Mouse (Mus musculus) natural killer cell, adult 2 months (primary cell): ENCODE data around the gene 9930111J21Rik2.
"Not testable (repeated sequence)": the region's sequence is repeated elsewhere in the genome, so short reads cannot be mapped to it uniquely, and the experiment has no call there.

Source experiments
- DNase-seq, 2 experiments: peaks; one replicate each; pipeline ENCODE4 v3.0.0; 2022; ENCODE audit warnings: low spot score in 2 of 2

9930111J21Rik2 gene

DNA sequence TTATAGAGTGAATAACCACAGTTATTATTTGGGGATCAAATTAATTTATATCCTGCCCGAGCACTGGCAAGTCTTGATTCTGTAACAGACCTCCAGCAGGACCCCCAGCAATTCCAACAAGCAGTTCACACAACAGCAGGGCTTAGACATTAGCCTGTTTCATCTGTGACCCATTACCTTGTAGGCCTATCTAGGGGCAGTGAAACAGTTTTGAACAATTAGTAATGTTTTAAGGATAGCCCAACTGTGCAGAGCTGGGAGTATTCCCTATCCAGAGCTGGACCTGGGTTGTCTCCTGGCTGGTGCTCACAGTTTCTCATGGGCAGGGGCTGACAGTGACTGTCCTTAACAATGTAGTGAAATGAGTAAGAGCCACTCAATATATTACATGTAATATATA is 26.0 kb upstream of the 9930111J21Rik2 start:
- no peak for DNase-seq

DNA sequence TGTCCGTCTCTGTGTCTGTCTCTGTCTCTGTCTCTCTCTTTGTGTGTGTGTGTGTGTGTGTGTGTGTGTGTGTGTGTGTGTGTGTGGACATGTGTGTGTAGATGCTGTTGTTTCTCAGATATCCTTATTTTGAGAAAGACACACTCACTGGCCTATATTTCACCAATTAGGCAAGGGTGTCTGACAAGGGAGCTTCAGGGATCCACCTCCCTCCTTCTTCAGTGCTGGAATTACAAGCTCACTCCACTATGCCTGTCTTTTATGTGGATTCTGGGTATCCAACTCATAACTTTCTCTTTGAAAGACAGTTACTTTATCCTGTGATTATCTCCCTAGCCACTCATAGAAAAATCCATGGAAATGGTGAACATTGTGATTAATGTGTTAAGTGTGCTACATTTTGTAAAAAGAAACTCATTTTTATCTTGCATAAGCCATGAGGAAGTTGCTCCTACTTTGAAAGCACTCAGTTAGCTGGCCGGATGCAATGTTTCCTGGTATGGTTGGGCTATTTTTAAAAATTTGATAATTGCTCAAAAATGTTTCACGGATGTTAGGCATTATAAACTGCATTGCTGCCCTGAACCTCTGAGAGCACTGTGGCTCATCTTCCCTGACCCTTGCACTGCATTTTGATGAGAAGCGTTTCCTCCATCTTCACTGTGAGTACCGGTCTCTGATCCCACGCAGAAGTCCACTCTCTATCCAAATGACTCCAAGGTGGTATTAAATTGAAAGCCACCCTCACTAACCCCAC is 25.1 kb upstream of the 9930111J21Rik2 start, which contains the start of gene Ifi47:
TSS of gene Ifi47 (plus strand) at position 587 of the 757 bp plus-strand sequence.
- not testable (repeated sequence) for DNase-seq

GRCm38 (mm10) chr11:49068358-49068757 is 17.3 kb upstream of the 9930111J21Rik2 start:
- no peak for DNase-seq

DNA sequence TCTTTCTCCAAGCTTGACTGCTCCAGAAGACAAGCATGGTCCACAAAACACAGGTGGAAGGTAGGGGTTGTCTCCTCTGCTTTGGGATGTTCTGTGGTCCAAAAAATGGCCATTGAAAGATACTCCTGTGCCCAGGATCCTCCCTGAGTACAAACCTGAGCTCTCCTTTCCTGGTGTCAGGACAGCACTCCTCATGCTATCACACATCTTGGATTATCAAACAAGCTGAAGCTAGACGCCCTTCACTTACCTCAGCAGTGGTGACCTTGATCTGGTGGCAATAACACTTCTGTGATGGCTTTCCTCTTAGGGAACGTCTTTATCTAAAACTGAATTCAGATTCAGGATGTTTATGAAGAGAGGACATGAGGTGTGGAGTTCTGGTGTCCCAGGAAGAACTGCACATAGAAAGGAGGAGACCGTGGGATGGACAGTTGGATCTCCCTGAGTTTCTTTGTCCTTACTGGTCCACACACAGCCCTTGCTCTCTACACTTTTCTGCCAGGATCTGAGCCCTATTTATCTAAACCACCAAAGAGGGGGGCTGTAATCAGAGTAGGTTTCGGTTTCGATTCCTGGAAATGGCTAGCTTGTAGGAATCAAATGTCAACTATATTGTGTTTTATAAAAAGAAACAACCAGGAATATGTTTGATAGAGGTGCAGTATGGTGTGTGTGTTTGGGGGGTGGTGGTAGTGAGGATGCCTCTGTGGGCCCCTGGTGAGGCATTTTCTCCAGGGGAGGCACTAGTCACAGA is 12.8 kb upstream of the 9930111J21Rik2 start, which contains the start of gene Tgtp2:
TSS of gene Tgtp2 (minus strand) at position 494 of the 757 bp plus-strand sequence.
- DNase-seq = peak; percentile 41 to 57

GRCm38 (mm10) chr11:49061865-49062264 is 10.8 kb upstream of the 9930111J21Rik2 start:
- DNase-seq = not testable (repeated sequence)

DNA sequence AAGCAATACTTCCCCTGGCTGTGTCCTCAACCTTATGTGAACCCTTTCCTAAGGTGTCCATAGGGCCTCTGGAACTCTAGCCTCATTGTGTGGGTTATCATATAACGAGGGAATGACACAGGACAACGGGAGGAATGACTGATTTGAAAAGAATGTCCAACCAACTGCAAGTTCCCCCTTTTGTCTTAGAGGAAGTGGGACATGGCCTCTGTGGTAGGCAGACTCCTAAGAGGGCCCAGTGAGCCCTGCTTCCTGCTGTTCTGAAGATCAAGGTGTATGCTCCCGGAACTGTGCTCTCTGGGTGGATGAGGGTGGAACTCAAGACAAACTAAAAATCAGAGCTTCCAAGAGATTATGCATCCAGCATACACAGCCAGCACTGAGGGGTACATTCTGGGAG is 9.0 kb upstream of the 9930111J21Rik2 start:
- not testable (repeated sequence) for DNase-seq

DNA sequence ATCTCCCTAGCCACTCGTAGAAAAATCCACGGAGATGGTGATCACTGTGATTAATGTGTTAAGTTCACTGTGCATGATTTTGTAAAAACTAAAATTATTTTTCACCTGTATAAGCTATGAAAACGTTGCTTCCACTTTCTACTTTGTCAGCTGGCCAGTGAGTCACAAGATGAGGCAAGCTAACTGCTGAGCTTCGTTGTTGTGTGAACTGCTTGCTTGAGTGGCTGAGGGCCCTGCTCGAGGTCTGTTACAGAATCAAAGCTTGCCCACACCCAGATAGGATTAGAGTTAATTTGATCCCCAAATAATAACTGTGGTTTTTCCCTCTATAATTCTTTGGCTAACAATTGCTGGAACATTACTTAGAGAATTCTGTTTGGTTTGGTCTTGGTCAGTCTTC is 852 bp upstream of the 9930111J21Rik2 start:
- DNase-seq = not testable (repeated sequence)

DNA sequence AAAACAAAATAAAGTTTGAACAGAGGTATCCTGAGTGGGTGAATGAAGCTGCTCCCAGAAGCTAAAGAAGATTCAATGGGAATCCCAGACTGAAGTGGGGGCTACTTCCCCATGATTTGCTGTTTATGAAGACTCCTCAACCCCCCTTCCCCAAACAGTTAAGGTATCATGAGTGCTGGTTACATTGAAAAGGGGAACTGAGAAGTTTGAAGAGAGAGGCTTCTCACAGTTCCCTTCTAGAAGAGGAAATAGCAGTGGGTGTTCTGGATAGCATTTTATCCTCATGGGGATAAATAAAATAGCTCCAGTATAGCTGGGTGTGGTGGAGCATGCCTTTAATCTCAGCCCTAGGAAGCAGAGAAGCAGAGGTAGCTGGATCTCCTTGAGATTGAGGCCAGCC is 978 bp downstream of the 9930111J21Rik2 start:
- not testable (repeated sequence) for DNase-seq

DNA sequence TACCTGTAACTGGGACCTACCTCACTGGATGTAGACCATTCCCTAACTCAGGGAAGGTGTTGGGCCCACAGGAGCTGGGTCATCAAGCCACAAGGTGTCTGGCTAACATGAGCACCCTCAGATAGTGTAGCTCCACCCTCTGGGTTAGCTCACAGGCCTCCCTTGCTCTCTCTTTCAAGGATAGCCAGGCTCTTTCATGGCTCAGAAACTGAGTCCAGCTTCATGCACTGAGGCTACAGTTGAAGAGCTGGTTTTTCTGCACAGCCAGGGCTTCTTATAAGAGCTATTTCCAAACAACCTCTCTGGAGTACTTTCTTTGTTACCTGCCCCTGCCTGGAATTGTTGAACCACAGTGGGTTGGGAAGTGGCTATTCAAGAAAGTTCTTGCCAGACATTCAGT is 39.0 kb downstream of the 9930111J21Rik2 start:
- DNase-seq = not testable (repeated sequence)

DNA sequence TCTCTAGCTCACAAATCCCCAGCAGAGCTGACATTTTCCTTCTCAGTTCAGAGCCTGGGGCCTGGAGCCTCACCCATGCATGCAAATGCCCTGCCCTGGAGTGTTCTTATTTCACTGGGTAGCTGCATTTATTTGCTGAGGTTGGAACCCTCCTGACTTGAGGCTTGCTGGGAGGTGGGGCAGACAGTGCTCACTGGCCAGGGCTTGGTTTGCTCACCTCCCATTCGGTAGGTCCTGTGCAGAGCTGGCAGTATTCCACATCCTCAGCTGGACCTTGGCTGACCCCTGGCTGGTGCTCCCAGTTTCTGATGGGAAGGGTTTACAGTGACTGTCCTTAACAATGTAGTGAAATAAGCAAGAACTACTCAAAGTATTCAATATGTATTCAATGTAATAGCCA is 44.3 kb downstream of the 9930111J21Rik2 start:
- not testable (repeated sequence) for DNase-seq

- not testable (repeated sequence) for DNase-seq
Observed at GRCm38 (mm10) chr11:49006317-49006716, 44.7 kb downstream of the 9930111J21Rik2 start.

DNA sequence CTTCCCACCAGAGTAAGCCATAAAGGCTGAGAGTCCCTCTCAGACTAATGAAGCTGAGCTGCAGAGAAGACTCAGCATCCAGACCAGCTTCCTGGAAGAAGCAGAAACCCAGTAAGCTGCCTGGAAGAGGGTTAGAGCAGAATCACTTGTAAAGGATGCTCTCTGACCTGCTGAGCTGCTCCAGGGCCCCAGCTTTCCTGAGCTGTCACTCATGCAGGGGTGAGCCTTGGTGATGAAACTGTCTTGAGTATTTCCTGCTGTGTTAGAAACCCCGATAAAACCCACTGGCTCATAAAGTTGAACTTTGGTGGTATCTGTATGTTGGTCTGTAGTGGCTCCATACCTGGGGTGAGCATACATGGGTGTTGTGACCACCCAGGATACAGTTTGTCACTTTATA is 50.6 kb downstream of the 9930111J21Rik2 start:
- not testable (repeated sequence) for DNase-seq

DNA sequence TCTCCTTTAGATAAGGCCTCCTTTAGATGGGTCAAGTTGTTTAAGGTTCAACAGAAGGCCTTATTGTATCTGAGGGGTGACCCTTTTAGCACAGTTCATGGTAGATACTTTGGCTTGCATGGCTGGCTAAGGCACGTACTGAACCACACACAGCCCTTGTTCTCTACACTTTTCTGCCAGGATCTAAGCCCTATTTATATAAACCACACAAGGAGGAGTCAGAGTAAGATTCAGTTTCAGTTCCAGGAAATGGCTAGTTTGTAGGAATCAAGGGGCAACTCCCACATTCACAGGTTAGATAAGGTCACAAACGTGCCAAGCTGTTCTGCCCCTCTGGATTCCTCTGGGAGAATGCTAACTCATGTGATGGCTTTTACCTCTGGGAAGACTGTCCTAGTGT is 57.0 kb downstream of the 9930111J21Rik2 start, which contains the start of gene Tgtp1:
TSS of gene Tgtp1 (minus strand) at position 155 of the 400 bp plus-strand sequence.
- DNase-seq = not testable (repeated sequence)

DNA sequence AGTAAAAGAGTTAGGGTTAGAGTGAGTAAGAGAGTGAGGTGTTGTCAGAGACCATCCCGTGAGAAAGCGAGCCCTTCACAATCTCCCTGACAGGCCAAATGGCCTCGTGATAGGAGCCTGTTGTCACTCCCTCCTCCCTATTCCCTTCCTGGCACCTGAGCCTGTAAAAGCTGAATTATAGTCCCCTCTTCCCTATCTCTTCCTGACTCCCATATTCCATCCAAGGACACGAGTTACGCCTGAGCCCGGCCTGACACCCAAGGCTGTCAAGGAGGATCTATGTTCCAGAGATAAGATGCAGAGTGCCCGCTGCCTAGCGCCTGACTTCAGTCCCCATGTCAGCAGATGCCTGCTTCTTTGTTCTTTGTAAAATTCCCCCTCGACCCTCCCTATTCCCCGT is 57.7 kb downstream of the 9930111J21Rik2 start:
- DNase-seq = not testable (repeated sequence)

DNA sequence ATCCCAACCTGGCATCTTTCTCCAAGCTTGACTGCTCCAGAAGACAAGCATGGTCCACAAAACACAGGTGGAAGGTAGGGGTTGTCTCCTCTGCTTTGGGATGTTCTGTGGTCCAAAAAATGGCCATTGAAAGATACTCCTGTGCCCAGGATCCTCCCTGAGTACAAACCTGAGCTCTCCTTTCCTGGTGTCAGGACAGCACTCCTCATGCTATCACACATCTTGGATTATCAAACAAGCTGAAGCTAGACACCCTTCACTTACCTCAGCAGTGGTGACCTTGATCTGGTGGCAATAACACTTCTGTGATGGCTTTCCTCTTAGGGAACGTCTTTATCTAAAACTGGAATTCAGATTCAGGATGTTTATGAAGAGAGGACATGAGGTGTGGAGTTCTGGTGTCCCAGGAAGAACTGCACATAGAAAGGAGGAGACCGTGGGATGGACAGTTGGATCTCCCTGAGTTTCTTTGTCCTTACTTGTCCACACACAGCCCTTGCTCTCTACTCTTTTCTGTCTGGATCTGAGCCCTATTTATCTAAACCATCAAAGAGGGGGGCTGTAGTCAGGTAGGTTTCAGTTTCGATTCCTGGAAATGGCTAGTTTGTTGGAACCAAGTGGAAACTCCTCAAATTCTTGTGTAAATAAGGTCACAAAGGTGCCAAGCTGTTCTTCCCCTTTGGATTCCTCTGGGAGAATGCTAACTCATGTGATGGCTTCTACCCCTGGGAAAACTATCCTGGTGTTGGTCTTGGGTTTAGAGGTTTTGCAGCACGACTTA is 59.1 kb downstream of the 9930111J21Rik2 start, which contains the start of gene Gm12185:
TSS of gene Gm12185 (minus strand) at position 487 of the 781 bp plus-strand sequence.
- peak in 1 of 2 experiments; percentile 18 for DNase-seq

- DNase-seq = not testable (repeated sequence)
Observed at GRCm38 (mm10) chr11:48989981-48990380, 61.1 kb downstream of the 9930111J21Rik2 start.

DNA sequence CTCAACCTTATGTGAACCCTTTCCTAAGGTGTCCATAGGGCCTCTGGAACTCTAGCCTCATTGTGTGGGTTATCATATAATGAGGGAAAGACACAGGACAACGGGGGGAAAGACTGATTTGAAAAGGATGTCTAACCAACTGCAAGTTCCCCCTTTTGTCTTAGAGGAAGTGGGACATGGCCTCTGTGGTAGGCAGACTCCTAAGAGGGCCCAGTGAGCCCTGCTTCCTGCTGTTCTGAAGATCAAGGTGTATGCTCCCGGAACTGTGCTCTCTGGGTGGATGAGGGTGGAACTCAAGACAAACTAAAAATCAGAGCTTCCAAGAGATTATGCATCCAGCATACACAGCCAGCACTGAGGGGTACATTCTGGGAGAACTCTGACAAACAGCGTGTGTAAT is 62.8 kb downstream of the 9930111J21Rik2 start:
- not testable (repeated sequence) for DNase-seq

GRCm38 (mm10) chr11:48982848-48983247 is 68.2 kb downstream of the 9930111J21Rik2 start:
- DNase-seq = not testable (repeated sequence)

- not testable (repeated sequence) for DNase-seq
Observed at GRCm38 (mm10) chr11:48980052-48980451, 71.0 kb downstream of the 9930111J21Rik2 start.

DNA sequence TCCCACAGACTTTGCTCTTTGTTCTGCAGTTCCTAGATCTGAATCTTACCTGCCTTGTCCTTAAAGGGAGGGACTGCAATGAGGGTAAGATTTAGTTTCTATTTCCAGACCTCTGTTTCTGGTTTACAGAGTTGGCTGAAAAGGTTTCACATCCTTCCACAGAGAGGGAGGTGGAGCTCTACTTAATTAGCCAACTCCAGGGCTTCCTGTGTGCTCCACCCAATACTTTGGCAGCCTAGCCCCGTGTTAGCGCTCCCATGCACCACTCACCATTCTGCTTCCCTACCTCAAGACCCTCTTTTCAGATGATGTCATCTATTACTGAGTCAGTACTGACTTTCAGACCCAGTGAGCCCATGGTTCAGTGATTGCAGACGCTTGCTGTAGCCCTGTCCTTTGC is 71.8 kb downstream of the 9930111J21Rik2 start, which contains the start of gene 9930111J21Rik1:
TSS of gene 9930111J21Rik1 (minus strand) at position 148 of the 400 bp plus-strand sequence.
- DNase-seq = not testable (repeated sequence)

- not testable (repeated sequence) for DNase-seq
Observed at GRCm38 (mm10) chr11:48978240-48978939, 72.7 kb downstream of the 9930111J21Rik2 start, which contains the start of gene Olfr56. Gene Olfr56 (plus strand): TSS chr11:48978889.
